Mouse (Mus musculus): Measurements from ENCODE around the gene Disc1. TPM values are rescaled to one million over a fixed set of nuclear protein-coding genes. Genes with fewer than 3 reads are reported as not detected.

Gene Disc1
- total and polyA plus RNA-seq, 3 experiments: not detected

GRCm38 (mm10) chr8:125069304-125069703 is 15.3 kb downstream of the Disc1 start:
- H3K9ac ChIP-seq (ENCODE audit: insufficient read depth, low read depth): no peak overlapping the region
- H3K4me2 ChIP-seq (ENCODE audit: insufficient read depth, low read depth, poor library complexity, severe bottlenecking): no peak overlapping the region
- H3K9me3 ChIP-seq (replicated peaks; ENCODE audit: low read length): no peaks in the 10 kb centered on the region
- H3K27me3 ChIP-seq (replicated peaks): no peaks in the 10 kb centered on the region
- H3K27ac ChIP-seq (ENCODE audit: insufficient read depth, low read depth): no peak overlapping the region
- peaks cover 6 to 14% of the 10 kb centered on the region in 2 experiments; a peak in 3 of 4 replicates for H3K4me1 ChIP-seq (ENCODE audit: control insufficient read depth in 1 of 2, insufficient read depth in 2 of 2)
- H3K36me3 ChIP-seq (replicated peaks in 1 of 2; ENCODE audit: control insufficient read depth in 1 of 2, insufficient read depth in 1 of 2, low read length in 1 of 2): no peaks in the 10 kb centered on the region
- in situ Hi-C loops (cut with MboI; ENCODE audit: low pct_ligation_motif_present, low pct_unique_long_range_greater_than_20kb, low sequenced_read_pairs): loop anchor here (25.0 kb wide), 1 partner anchor 93 kb away; no protein-coding TSS in a partner anchor
- no peak overlapping the region for H3K4me3 ChIP-seq (replicated peaks in 1 of 3; ENCODE audit: low read depth in 2 of 3, low read length in 2 of 3, poor library complexity in 1 of 3)
- dilution Hi-C loops (cut with MboI; ENCODE audit: extremely low pct_ligation_motif_present, extremely low pct_unique_long_range_greater_than_20kb, low sequenced_read_pairs): no loop called here
- no peak for DNase-seq (ENCODE audit: extremely low read depth)
- TF ChIP-seq EP300 (IDR thresholded peaks at IDR 0.05; ENCODE audit: low read length) (no peak), JUN (IDR thresholded peaks at IDR 0.05; ENCODE audit: insufficient read depth, low read depth, low read length) (no peak), E2F4 (IDR thresholded peaks at IDR 0.05; ENCODE audit: insufficient replicate concordance, low read depth, low read length) (no peak), CTCF (conservative IDR thresholded peaks at IDR 0.05 in 1 of 2, IDR thresholded peaks at IDR 0.05 in 1 of 2; ENCODE audit: low read depth in 2 of 2, low read length in 2 of 2) (no peak), ZC3H11A (IDR thresholded peaks at IDR 0.05; ENCODE audit: low read depth, low read length) (no peak), CHD1 (IDR thresholded peaks at IDR 0.05; ENCODE audit: low read depth, low read length) (no peak), CHD2 (IDR thresholded peaks at IDR 0.05; ENCODE audit: low read length) (no peak)
- H3K79me2 ChIP-seq (replicated peaks; ENCODE audit: control insufficient read depth, extremely low read depth, insufficient read depth, poor library complexity, severe bottlenecking): no peaks in the 10 kb centered on the region

- dilution Hi-C loops (cut with MboI; ENCODE audit: extremely low pct_ligation_motif_present, extremely low pct_unique_long_range_greater_than_20kb, low sequenced_read_pairs): no loop called here
These were observed 15.7 kb downstream of the Disc1 start for GRCm38 (mm10) chr8:125069733-125070132.

GRCm38 (mm10) chr8:125074141-125074540 is 20.1 kb downstream of the Disc1 start:
- H3K4me3 ChIP-seq (replicated peaks in 1 of 3; ENCODE audit: low read depth in 2 of 3, low read length in 2 of 3, poor library complexity in 1 of 3): no peak overlapping the region
- DNase-seq (ENCODE audit: extremely low read depth): no peak
- in situ Hi-C loops (cut with MboI; ENCODE audit: low pct_ligation_motif_present, low pct_unique_long_range_greater_than_20kb, low sequenced_read_pairs) (loop anchor here (10.0 to 25.0 kb wide), 3 partner anchors 88 to 801 kb away; partner anchors contain the start of gene Sipa1l2), dilution Hi-C loops (cut with MboI; ENCODE audit: extremely low pct_ligation_motif_present, extremely low pct_unique_long_range_greater_than_20kb, low sequenced_read_pairs) (no loop called here)
- no peaks in the 10 kb centered on the region for H3K36me3 ChIP-seq (replicated peaks in 1 of 2; ENCODE audit: control insufficient read depth in 1 of 2, insufficient read depth in 1 of 2, low read length in 1 of 2)
- H3K4me1 ChIP-seq (ENCODE audit: control insufficient read depth in 1 of 2, insufficient read depth in 2 of 2): peaks cover 16 to 18% of the 10 kb centered on the region in 2 experiments
- no peaks in the 10 kb centered on the region for H3K79me2 ChIP-seq (replicated peaks; ENCODE audit: control insufficient read depth, extremely low read depth, insufficient read depth, poor library complexity, severe bottlenecking)
- H3K9ac ChIP-seq (ENCODE audit: insufficient read depth, low read depth): no peak overlapping the region
- no peaks in the 10 kb centered on the region for H3K27me3 ChIP-seq (replicated peaks)
- no peaks in the 10 kb centered on the region for H3K9me3 ChIP-seq (replicated peaks; ENCODE audit: low read length)
- H3K4me2 ChIP-seq (ENCODE audit: insufficient read depth, low read depth, poor library complexity, severe bottlenecking): no peak overlapping the region
- no peak overlapping the region for H3K27ac ChIP-seq (ENCODE audit: insufficient read depth, low read depth)
- TF ChIP-seq SMC3 (IDR thresholded peaks at IDR 0.05; ENCODE audit: low read depth, low read length) (no peak), NELFE (IDR thresholded peaks at IDR 0.05; ENCODE audit: low read depth, low read length) (no peak), BHLHE40 (IDR thresholded peaks at IDR 0.05; ENCODE audit: low read depth, low read length) (no peak), MYC (IDR thresholded peaks at IDR 0.05; ENCODE audit: low read depth, low read length) (no peak), GABPA (IDR thresholded peaks at IDR 0.05; ENCODE audit: insufficient replicate concordance, low read depth, low read length) (no peak), MAZ (IDR thresholded peaks at IDR 0.05; ENCODE audit: low read depth, low read length) (no peak), E2F4 (IDR thresholded peaks at IDR 0.05; ENCODE audit: insufficient replicate concordance, low read depth, low read length) (no peak), EP300 (IDR thresholded peaks at IDR 0.05; ENCODE audit: low read length) (no peak), USF1 (IDR thresholded peaks at IDR 0.05; ENCODE audit: low read depth, low read length) (no peak), IRF4 (IDR thresholded peaks at IDR 0.05; ENCODE audit: low read depth, low read length) (no peak), HCFC1 (IDR thresholded peaks at IDR 0.05; ENCODE audit: low read depth, low read length) (no peak), USF2 (conservative IDR thresholded peaks at IDR 0.05; ENCODE audit: low read depth, low read length) (no peak), POLR2A (IDR thresholded peaks at IDR 0.05; ENCODE audit: low read depth, low read length) (no peak), TCF12 (IDR thresholded peaks at IDR 0.05; ENCODE audit: low read depth, low read length) (no peak), JUND (conservative IDR thresholded peaks at IDR 0.05; ENCODE audit: low read depth, low read length) (no peak), ZMIZ1 (IDR thresholded peaks at IDR 0.05; ENCODE audit: low read depth, low read length) (no peak)

More at GRCm38 (mm10) chr8:125069733-125070132, 15.7 kb downstream of the Disc1 start:
- TF ChIP-seq MXI1 (IDR thresholded peaks at IDR 0.05; ENCODE audit: low read depth, low read length) (no peak), RCOR1 (conservative IDR thresholded peaks at IDR 0.05; ENCODE audit: low read depth, low read length) (no peak), CTCF (conservative IDR thresholded peaks at IDR 0.05 in 1 of 2, IDR thresholded peaks at IDR 0.05 in 1 of 2; ENCODE audit: low read depth in 2 of 2, low read length in 2 of 2) (no peak), ZMIZ1 (IDR thresholded peaks at IDR 0.05; ENCODE audit: low read depth, low read length) (no peak), MAX (IDR thresholded peaks at IDR 0.05; ENCODE audit: low read length) (no peak), TBP (conservative IDR thresholded peaks at IDR 0.05; ENCODE audit: low read depth, low read length) (no peak), NRF1 (IDR thresholded peaks at IDR 0.05; ENCODE audit: low read depth, low read length) (no peak), IRF4 (IDR thresholded peaks at IDR 0.05; ENCODE audit: low read depth, low read length) (no peak), TCF12 (IDR thresholded peaks at IDR 0.05; ENCODE audit: low read depth, low read length) (no peak), KAT2A (IDR thresholded peaks at IDR 0.05; ENCODE audit: insufficient replicate concordance, low read length) (no peak), CHD2 (IDR thresholded peaks at IDR 0.05; ENCODE audit: low read length) (no peak), HCFC1 (IDR thresholded peaks at IDR 0.05; ENCODE audit: low read depth, low read length) (no peak), PAX5 (IDR thresholded peaks at IDR 0.05; ENCODE audit: low read length) (no peak), E2F4 (IDR thresholded peaks at IDR 0.05; ENCODE audit: insufficient replicate concordance, low read depth, low read length) (no peak), NELFE (IDR thresholded peaks at IDR 0.05; ENCODE audit: low read depth, low read length) (no peak), EP300 (IDR thresholded peaks at IDR 0.05; ENCODE audit: low read length) (no peak), SIN3A (IDR thresholded peaks at IDR 0.05; ENCODE audit: low read length) (no peak)
- no peak overlapping the region for H3K4me2 ChIP-seq (ENCODE audit: insufficient read depth, low read depth, poor library complexity, severe bottlenecking)
- DNase-seq (ENCODE audit: extremely low read depth): no peak
- no peaks in the 10 kb centered on the region for H3K36me3 ChIP-seq (replicated peaks in 1 of 2; ENCODE audit: control insufficient read depth in 1 of 2, insufficient read depth in 1 of 2, low read length in 1 of 2)
- in situ Hi-C loops (cut with MboI; ENCODE audit: low pct_ligation_motif_present, low pct_unique_long_range_greater_than_20kb, low sequenced_read_pairs): loop anchor here (10.0 to 25.0 kb wide), 3 partner anchors 93 to 805 kb away; partner anchors contain the start of gene Sipa1l2
- H3K27ac ChIP-seq (ENCODE audit: insufficient read depth, low read depth): no peak overlapping the region
- H3K9ac ChIP-seq (ENCODE audit: insufficient read depth, low read depth): no peak overlapping the region
- H3K9me3 ChIP-seq (replicated peaks; ENCODE audit: low read length): no peaks in the 10 kb centered on the region
- no peaks in the 10 kb centered on the region for H3K79me2 ChIP-seq (replicated peaks; ENCODE audit: control insufficient read depth, extremely low read depth, insufficient read depth, poor library complexity, severe bottlenecking)
- H3K27me3 ChIP-seq (replicated peaks): no peaks in the 10 kb centered on the region
- no peak overlapping the region for H3K4me3 ChIP-seq (replicated peaks in 1 of 3; ENCODE audit: low read depth in 2 of 3, low read length in 2 of 3, poor library complexity in 1 of 3)
- peaks cover 11 to 17% of the 10 kb centered on the region in 2 experiments; a peak in 3 of 4 replicates for H3K4me1 ChIP-seq (ENCODE audit: control insufficient read depth in 1 of 2, insufficient read depth in 2 of 2)
